Mouse (Mus musculus): ENCODE data around the gene Srgap3. TPM values are rescaled to one million over a fixed set of nuclear protein-coding genes. Genes with fewer than 3 reads are reported as not detected.

Gene Srgap3
- polyA plus RNA-seq, 1 experiment from 2014 or later, result 1.3 TPM

GRCm38 (mm10) chr6:112926011-112926410, 21.1 kb downstream of the Srgap3 start:
- Histone ChIP-seq H3K9me3 (replicated peaks) (0 out of 2 replicates have a peak, but pooled peaks cover 3% of the 10 kb centered on the region), H3K4me1 (peaks cover 13% of the 10 kb centered on the region), H3K36me3 (no peaks in the 10 kb centered on the region), H3K27ac (no peak overlapping the region), H3K4me3 (no peak overlapping the region), H3K27me3 (replicated peaks) (no peaks in the 10 kb centered on the region), H3K4me2 (no peak overlapping the region), H3K9ac (no peak overlapping the region)
- no peak for ATAC-seq
- 72% methylated on average over 5 of the region's 5 CpGs for WGBS (ENCODE audit: insufficient replicate concordance)

GRCm38 (mm10) chr6:112925234-112925975, 21.7 kb downstream of the Srgap3 start:
- Histone ChIP-seq H3K4me3 (no peak overlapping the region), H3K9me3 (replicated peaks) (0 out of 2 replicates have a peak, but pooled peaks cover 3% of the 10 kb centered on the region), H3K4me1 (peaks cover 13% of the 10 kb centered on the region), H3K36me3 (no peaks in the 10 kb centered on the region), H3K27ac (no peak overlapping the region), H3K9ac (no peak overlapping the region), H3K27me3 (replicated peaks) (no peaks in the 10 kb centered on the region), H3K4me2 (no peak overlapping the region)
- ATAC-seq, result no peak
- WGBS (ENCODE audit: insufficient replicate concordance), result 63% methylated on average over 11 of the region's 11 CpGs

- H3K36me3 ChIP-seq, result no peaks in the 10 kb centered on the region
- H3K4me2 ChIP-seq, result no peak overlapping the region
- H3K9ac ChIP-seq, result no peak overlapping the region
- 70% methylated on average over 13 of the region's 13 CpGs for WGBS (ENCODE audit: insufficient replicate concordance)
- H3K4me3 ChIP-seq, result no peak overlapping the region
- H3K4me1 ChIP-seq, result peaks cover 6% of the 10 kb centered on the region
- H3K27me3 ChIP-seq (replicated peaks), result no peaks in the 10 kb centered on the region
- 0 out of 2 replicates have a peak, but pooled peaks cover 3% of the 10 kb centered on the region for H3K9me3 ChIP-seq (replicated peaks)
- ATAC-seq, result no peak
- H3K27ac ChIP-seq, result no peak overlapping the region
These were observed 22.4 kb downstream of the Srgap3 start for GRCm38 (mm10) chr6:112924606-112925141.

GRCm38 (mm10) chr6:112920619-112921195, 26.4 kb downstream of the Srgap3 start:
- no peak for ATAC-seq

GRCm38 (mm10) chr6:112917717-112918116, 29.3 kb downstream of the Srgap3 start:
- WGBS (ENCODE audit: insufficient replicate concordance), result 81% methylated on average over 8 of the region's 8 CpGs
- Histone ChIP-seq H3K4me1 (no peaks in the 10 kb centered on the region), H3K36me3 (no peaks in the 10 kb centered on the region), H3K9me3 (replicated peaks) (0 out of 2 replicates have a peak, but pooled peaks cover under 1% of the 10 kb centered on the region), H3K4me2 (no peak overlapping the region), H3K27ac (no peak overlapping the region), H3K27me3 (replicated peaks) (no peaks in the 10 kb centered on the region), H3K4me3 (no peak overlapping the region), H3K9ac (no peak overlapping the region)
- ATAC-seq, result no peak

More at GRCm38 (mm10) chr6:112920619-112921195, 26.4 kb downstream of the Srgap3 start:
- Histone ChIP-seq H3K4me2 (no peak overlapping the region), H3K4me1 (no peaks in the 10 kb centered on the region), H3K36me3 (no peaks in the 10 kb centered on the region), H3K9ac (no peak overlapping the region), H3K4me3 (no peak overlapping the region), H3K9me3 (replicated peaks) (0 out of 2 replicates have a peak, but pooled peaks cover 3% of the 10 kb centered on the region), H3K27ac (no peak overlapping the region), H3K27me3 (replicated peaks) (no peaks in the 10 kb centered on the region)
- 75% methylated on average over 8 of the region's 8 CpGs for WGBS (ENCODE audit: insufficient replicate concordance)

GRCm38 (mm10) chr6:112916243-112916642, 30.8 kb downstream of the Srgap3 start:
- H3K4me2 ChIP-seq, result no peak overlapping the region
- H3K9ac ChIP-seq, result no peak overlapping the region
- ATAC-seq, result no peak
- H3K9me3 ChIP-seq (replicated peaks), result no peaks in the 10 kb centered on the region
- no peak overlapping the region for H3K27ac ChIP-seq
- H3K4me3 ChIP-seq, result no peak overlapping the region
- 59% methylated on average over 2 of the region's 2 CpGs for WGBS (ENCODE audit: insufficient replicate concordance)
- H3K27me3 ChIP-seq (replicated peaks), result no peaks in the 10 kb centered on the region
- H3K36me3 ChIP-seq, result no peaks in the 10 kb centered on the region
- H3K4me1 ChIP-seq, result no peaks in the 10 kb centered on the region

GRCm38 (mm10) chr6:112912552-112912951, 34.5 kb downstream of the Srgap3 start:
- Histone ChIP-seq H3K9ac (no peak overlapping the region), H3K36me3 (no peaks in the 10 kb centered on the region), H3K9me3 (replicated peaks) (no peaks in the 10 kb centered on the region), H3K4me3 (no peak overlapping the region), H3K27me3 (replicated peaks) (no peaks in the 10 kb centered on the region), H3K4me2 (no peak overlapping the region), H3K4me1 (peaks cover 11% of the 10 kb centered on the region), H3K27ac (no peak overlapping the region)
- no peak for ATAC-seq
- 78% methylated on average over 5 of the region's 5 CpGs for WGBS (ENCODE audit: insufficient replicate concordance)

- no peaks in the 10 kb centered on the region for H3K27me3 ChIP-seq (replicated peaks)
- WGBS (ENCODE audit: insufficient replicate concordance), result 59% methylated on average over 2 of the region's 2 CpGs
- H3K36me3 ChIP-seq, result no peaks in the 10 kb centered on the region
- no peak overlapping the region for H3K4me2 ChIP-seq
- H3K9ac ChIP-seq, result no peak overlapping the region
- no peak overlapping the region for H3K27ac ChIP-seq
- no peak overlapping the region for H3K4me3 ChIP-seq
- no peak for ATAC-seq
- peaks cover 14% of the 10 kb centered on the region for H3K4me1 ChIP-seq
- H3K9me3 ChIP-seq (replicated peaks), result no peaks in the 10 kb centered on the region
These were observed 37.4 kb downstream of the Srgap3 start for GRCm38 (mm10) chr6:112909711-112910110.

- no peaks in the 10 kb centered on the region for H3K9me3 ChIP-seq (replicated peaks)
- H3K4me1 ChIP-seq, result peaks cover 27% of the 10 kb centered on the region
- H3K9ac ChIP-seq, result no peak overlapping the region
- no peaks in the 10 kb centered on the region for H3K36me3 ChIP-seq
- ATAC-seq, result peak; percentile 32; the same call in 1 of the 2 replicates
- no peak overlapping the region for H3K27ac ChIP-seq
- no peaks in the 10 kb centered on the region for H3K27me3 ChIP-seq (replicated peaks)
- no peak overlapping the region for H3K4me3 ChIP-seq
- WGBS (ENCODE audit: insufficient replicate concordance), result 20% methylated on average over 8 of the region's 8 CpGs
- H3K4me2 ChIP-seq, result no peak overlapping the region
These were observed 39.0 kb downstream of the Srgap3 start for GRCm38 (mm10) chr6:112907887-112908584.

GRCm38 (mm10) chr6:112903796-112904195, 43.3 kb downstream of the Srgap3 start:
- peaks cover 42% of the 10 kb centered on the region for H3K4me1 ChIP-seq
- no peak overlapping the region for H3K9ac ChIP-seq
- no peak overlapping the region for H3K27ac ChIP-seq
- H3K9me3 ChIP-seq (replicated peaks), result no peaks in the 10 kb centered on the region
- H3K4me3 ChIP-seq, result no peak overlapping the region
- 91% methylated on average over 5 of the region's 5 CpGs for WGBS (ENCODE audit: insufficient replicate concordance)
- H3K36me3 ChIP-seq, result no peaks in the 10 kb centered on the region
- H3K27me3 ChIP-seq (replicated peaks), result no peaks in the 10 kb centered on the region
- ATAC-seq, result no peak
- no peak overlapping the region for H3K4me2 ChIP-seq

GRCm38 (mm10) chr6:112903226-112903625, 43.8 kb downstream of the Srgap3 start:
- WGBS (ENCODE audit: insufficient replicate concordance), result 37% methylated on average over 7 of the region's 7 CpGs
- no peak overlapping the region for H3K27ac ChIP-seq
- ATAC-seq, result no peak

GRCm38 (mm10) chr6:112902791-112903190, 44.3 kb downstream of the Srgap3 start:
- H3K27me3 ChIP-seq (replicated peaks), result no peaks in the 10 kb centered on the region
- no peak overlapping the region for H3K27ac ChIP-seq
- no peak overlapping the region for H3K9ac ChIP-seq
- no peak overlapping the region for H3K4me3 ChIP-seq
- H3K9me3 ChIP-seq (replicated peaks), result no peaks in the 10 kb centered on the region
- H3K4me2 ChIP-seq, result peak overlapping the region; percentile 18; the same call in 1 of the 2 replicates
- 22% methylated on average over 3 of the region's 4 CpGs for WGBS (ENCODE audit: insufficient replicate concordance)
- no peaks in the 10 kb centered on the region for H3K36me3 ChIP-seq
- peaks cover 33% of the 10 kb centered on the region for H3K4me1 ChIP-seq
- ATAC-seq, result peak; percentile 76

More at GRCm38 (mm10) chr6:112903226-112903625, 43.8 kb downstream of the Srgap3 start:
- Histone ChIP-seq H3K9me3 (replicated peaks) (no peaks in the 10 kb centered on the region), H3K9ac (no peak overlapping the region), H3K4me2 (0 out of 2 replicates have a peak overlapping the region, but pooled peaks have one; percentile 18), H3K4me3 (no peak overlapping the region), H3K4me1 (peaks cover 37% of the 10 kb centered on the region), H3K36me3 (no peaks in the 10 kb centered on the region), H3K27me3 (replicated peaks) (no peaks in the 10 kb centered on the region)
